Mouse (Mus musculus) forebrain, embryonic 12.5 days (tissue): ENCODE measurements around the gene Zfp81. TPM values are rescaled to one million over a fixed set of nuclear protein-coding genes. Genes with fewer than 3 reads are reported as not detected.
"Not testable (repeated sequence)": the region's sequence is repeated elsewhere in the genome, so short reads cannot be mapped to it uniquely, and the experiment has no call there.

Experiments used
- ATAC-seq: fragments of 200-750 bp; cut with Nextera tagmentation; 2 replicates; pipeline ENCODE4 v1.8.0; 2017; ENCODE audit warnings: moderate TSS enrichment; ENCODE audit not compliant: low FRiP score
- H3K27ac ChIP-seq: fragments of 300-500 bp; sonication (generic); 2 replicates; pipeline ENCODE4 v1.5.1; 2016; ENCODE audit warnings: mild to moderate bottlenecking
- H3K27me3 ChIP-seq: fragments of 300-500 bp; sonication (generic); 2 replicates; pipeline ENCODE4 v1.6.1; 2016; ENCODE audit warnings: mild to moderate bottlenecking
- H3K36me3 ChIP-seq: fragments of 300-500 bp; sonication (generic); replicated peaks from 2 replicates; pipeline ENCODE4 v1.6.1; 2016; ENCODE audit warnings: mild to moderate bottlenecking
- H3K4me1 ChIP-seq: fragments of 300-500 bp; sonication (generic); 2 replicates; pipeline ENCODE4 v1.6.1; 2016
- H3K4me2 ChIP-seq: fragments of 300-500 bp; sonication (generic); 2 replicates; pipeline ENCODE4 v1.6.1; 2016; ENCODE audit warnings: mild to moderate bottlenecking, moderate library complexity
- H3K4me3 ChIP-seq: fragments of 300-500 bp; sonication (generic); replicated peaks from 2 replicates; pipeline ENCODE4 v1.5.1; 2016; ENCODE audit warnings: mild to moderate bottlenecking
- H3K9ac ChIP-seq: fragments of 300-500 bp; sonication (generic); 2 replicates; pipeline ENCODE4 v1.6.1; 2016; ENCODE audit warnings: mild to moderate bottlenecking
- H3K9me3 ChIP-seq: fragments of 300-500 bp; sonication (generic); 2 replicates; pipeline ENCODE4 v1.6.1; 2016
- WGBS: fragments of 180-500 bp; shearing (Covaris S2); methylation state at CpG from one replicate; pipeline ENCODE4 v1.1.7; 2016; 5-methylcytosine and 5-hydroxymethylcytosine counted together
- polyA plus RNA-seq: library from polyadenylated mRNA; unstranded; fragments of >200 nt; fragmentation: Nextera tagmentation; extraction: Ambion mirVana; gene quantifications from 2 replicates; pipeline ENCODE4 v1.2.1, GENCODE M21; 2016

Gene Zfp81
- 16.0 and 18.0 TPM in 2 replicates for polyA plus RNA-seq

- ATAC-seq: peak; percentile 100
- 4% methylated on average over 47 of the region's 47 CpGs for WGBS
- peaks cover 8% of the 10 kb centered on the region for H3K4me1 ChIP-seq
- 0 out of 2 replicates have a peak, but pooled peaks cover 2% of the 10 kb centered on the region for H3K27me3 ChIP-seq
- no peaks in the 10 kb centered on the region for H3K36me3 ChIP-seq
- peak within 1 kb of the TSS; percentile 94 for H3K4me3 ChIP-seq
- peak within 1 kb of the TSS; percentile 84 for H3K9ac ChIP-seq
- peak within 1 kb of the TSS; percentile 88 for H3K27ac ChIP-seq
- peak within 1 kb of the TSS; percentile 65 for H3K4me2 ChIP-seq
- H3K9me3 ChIP-seq: no peaks in the 10 kb centered on the region
These were observed at the start of gene Zfp81 for GRCm38 (mm10) chr17:33358411-33359384. Zfp81 (minus strand) TSS chr17:33358878.

- Histone ChIP-seq H3K4me2 (peak within 1 kb of the TSS; percentile 66), H3K9ac (peak within 1 kb of the TSS; percentile 77), H3K36me3 (no peaks in the 10 kb centered on the region), H3K27ac (peak within 1 kb of the TSS; percentile 74), H3K27me3 (no peaks in the 10 kb centered on the region), H3K4me1 (peaks cover 13% of the 10 kb centered on the region), H3K4me3 (peak within 1 kb of the TSS; percentile 90), H3K9me3 (no peaks in the 10 kb centered on the region)
- ATAC-seq: peak; percentile 98
- under 1% methylated on average over 44 of the region's 44 CpGs for WGBS
These were observed 35.7 kb upstream of the Zfp81 start, which contains the start of gene Zfp101 for GRCm38 (mm10) chr17:33394182-33395034. Zfp101 (minus strand) TSS chr17:33394641.

- WGBS: 95% methylated on average over 5 of the region's 5 CpGs
- Histone ChIP-seq H3K9me3 (no peaks in the 10 kb centered on the region), H3K27ac (no peak overlapping the region), H3K36me3 (no peaks in the 10 kb centered on the region), H3K4me1 (peaks cover 13% of the 10 kb centered on the region), H3K4me3 (no peak overlapping the region), H3K27me3 (no peaks in the 10 kb centered on the region), H3K9ac (no peak overlapping the region), H3K4me2 (no peak overlapping the region)
- ATAC-seq: no peak
These were observed 33.6 kb upstream of the Zfp81 start for GRCm38 (mm10) chr17:33392271-33392670.

GRCm38 (mm10) chr17:33385705-33386104, 27.0 kb upstream of the Zfp81 start:
- Histone ChIP-seq H3K27ac (no peak overlapping the region), H3K4me1 (no peaks in the 10 kb centered on the region), H3K36me3 (peaks cover 50% of the 10 kb centered on the region), H3K27me3 (no peaks in the 10 kb centered on the region), H3K9ac (no peak overlapping the region), H3K4me3 (no peak overlapping the region), H3K4me2 (no peak overlapping the region), H3K9me3 (no peaks in the 10 kb centered on the region)
- no peak for ATAC-seq

- Histone ChIP-seq H3K9ac (no peak overlapping the region), H3K27ac (no peak overlapping the region), H3K4me1 (no peaks in the 10 kb centered on the region), H3K4me2 (no peak overlapping the region), H3K36me3 (no peaks in the 10 kb centered on the region), H3K27me3 (no peaks in the 10 kb centered on the region), H3K9me3 (no peaks in the 10 kb centered on the region), H3K4me3 (no peak overlapping the region)
- 92% methylated on average over 3 of the region's 3 CpGs for WGBS
- no peak for ATAC-seq
These were observed 14.1 kb upstream of the Zfp81 start for GRCm38 (mm10) chr17:33372795-33373194.

GRCm38 (mm10) chr17:33352981-33353380, 5.7 kb downstream of the Zfp81 start:
- Histone ChIP-seq H3K4me2 (no peak overlapping the region), H3K4me1 (peaks cover 5% of the 10 kb centered on the region), H3K27me3 (no peaks in the 10 kb centered on the region), H3K27ac (no peak overlapping the region), H3K9ac (no peak overlapping the region), H3K9me3 (peaks cover 24% of the 10 kb centered on the region), H3K4me3 (no peak overlapping the region), H3K36me3 (no peaks in the 10 kb centered on the region)
- ATAC-seq: no peak
- WGBS: 93% methylated on average over 1 of the region's 1 CpGs

GRCm38 (mm10) chr17:33289876-33290149, 68.9 kb downstream of the Zfp81 start:
- H3K9me3 ChIP-seq, H3K27ac ChIP-seq, H3K4me2 ChIP-seq, H3K36me3 ChIP-seq, H3K4me3 ChIP-seq, H3K4me1 ChIP-seq, H3K9ac ChIP-seq, H3K27me3 ChIP-seq: not testable (repeated sequence)
- ATAC-seq: peak; percentile 68; the same call in 1 of the 2 replicates
- no CpG with 5 or more reads among the region's 9 CpGs for WGBS

- not testable (repeated sequence) for H3K4me3 ChIP-seq, H3K9me3 ChIP-seq, H3K27me3 ChIP-seq, H3K36me3 ChIP-seq, H3K4me1 ChIP-seq, H3K27ac ChIP-seq, H3K9ac ChIP-seq
- no CpG with 5 or more reads among the region's 25 CpGs for WGBS
- peak; percentile 99 for ATAC-seq
- peak within 1 kb of the TSS; percentile 30; the same call in 1 of the 2 replicates for H3K4me2 ChIP-seq
These were observed 69.4 kb downstream of the Zfp81 start, which contains the start of gene Zfp955b for GRCm38 (mm10) chr17:33289039-33289875. Zfp955b (plus strand) TSS chr17:33289544.

Other genes starting within 250 kb of the Zfp81 start
- gene Morc2b, start 219.2 kb downstream of the Zfp81 start, polyA plus RNA-seq: 0.10 TPM in 1 of 2 replicates, not detected in the other
- not detected in 2 replicates for gene Olfr55, start 190.4 kb downstream of the Zfp81 start, polyA plus RNA-seq
- not detected in 2 replicates for gene Olfr239, start 167.6 kb downstream of the Zfp81 start, polyA plus RNA-seq
- not detected in 2 replicates for gene Olfr1564, start 137.2 kb downstream of the Zfp81 start, polyA plus RNA-seq
- gene Zfp955a, start 103.7 kb downstream of the Zfp81 start, polyA plus RNA-seq: 20.4 and 21.0 TPM in 2 replicates
- gene Olfr63, start 94.2 kb downstream of the Zfp81 start, polyA plus RNA-seq: 0.03 and 0.05 TPM in 2 replicates
- gene Zfp955b, start 69.3 kb downstream of the Zfp81 start, polyA plus RNA-seq: 13.6 and 13.7 TPM in 2 replicates
- gene Zfp101, start 35.8 kb upstream of the Zfp81 start, polyA plus RNA-seq: 20.7 and 25.7 TPM in 2 replicates
- gene Actl9, start 74.0 kb upstream of the Zfp81 start, polyA plus RNA-seq: not detected in 2 replicates
- gene Adamts10, start 165.3 kb upstream of the Zfp81 start, polyA plus RNA-seq: 52.1 and 53.2 TPM in 2 replicates
- 1.7 and 1.8 TPM in 2 replicates for gene Myo1f, start 196.8 kb upstream of the Zfp81 start, polyA plus RNA-seq